6 mouse cellular contexts compared by ENCODE assay signal in genomic region chr16:58459966-58460365, GRCm38 (mm10). TPM values are rescaled to one million over a fixed set of nuclear protein-coding genes. Genes with fewer than 3 reads are reported as not detected.
DNase-seq lines count a peak whose midpoint lies in the region; ATAC-seq and TF ChIP-seq lines count a peak whose summit lies in the region.
"Not testable (repeated sequence)": the region's sequence is repeated elsewhere in the genome, so short reads cannot be mapped to it uniquely, and the experiment has no call there.

No protein-coding gene starts in this region.

- not testable (repeated sequence) for H3K9me3 ChIP-seq in heart, embryonic 13.5 days; heart, postnatal 0 days (replicated peaks; ENCODE audit: control insufficient read depth, low read length); liver, embryonic 11.5 days (ENCODE audit: control insufficient read depth, low read length); liver, embryonic 15.5 days (replicated peaks); midbrain, embryonic 10.5 days (replicated peaks)

- not testable (repeated sequence) for H3K27me3 ChIP-seq in heart, embryonic 13.5 days (replicated peaks); heart, postnatal 0 days (ENCODE audit: control insufficient read depth, insufficient read depth, low read length); liver, embryonic 11.5 days (replicated peaks; ENCODE audit: control insufficient read depth, insufficient read depth, low read length); liver, embryonic 15.5 days; midbrain, embryonic 10.5 days (ENCODE audit: low read depth, poor library complexity, severe bottlenecking)

- not testable (repeated sequence) for ATAC-seq in heart, embryonic 13.5 days (ENCODE audit: extremely low read depth, insufficient number of reproducible peaks, low FRiP score, low TSS enrichment); liver, embryonic 15.5 days (ENCODE audit: insufficient read depth)
- peak; percentile 81 for ATAC-seq in heart, postnatal 0 days (ENCODE audit: insufficient read depth, low read depth)
- 0 out of 2 replicates have a peak, but pooled peaks have one; percentile 23 for ATAC-seq in liver, embryonic 11.5 days (replicated peaks; ENCODE audit: low FRiP score)

- H3K9ac ChIP-seq in heart, embryonic 13.5 days: peak overlapping the region; percentile 67; the same call in 1 of the 2 replicates
- H3K9ac ChIP-seq in heart, postnatal 0 days (replicated peaks; ENCODE audit: low read depth, low read length); liver, embryonic 15.5 days: not testable (repeated sequence)
- H3K9ac ChIP-seq in liver, embryonic 11.5 days (ENCODE audit: low read depth, low read length): peak overlapping the region; percentile 35; the same call in 1 of the 2 replicates

- peaks cover 84% of the 10 kb centered on the region for H3K36me3 ChIP-seq in heart, embryonic 13.5 days
- H3K36me3 ChIP-seq in heart, postnatal 0 days (replicated peaks; ENCODE audit: control insufficient read depth, insufficient read depth, low read length): peaks cover 53% of the 10 kb centered on the region
- not testable (repeated sequence) for H3K36me3 ChIP-seq in liver, embryonic 11.5 days (ENCODE audit: control insufficient read depth, insufficient read depth, low read length); liver, embryonic 15.5 days (replicated peaks)
- peaks cover 91% of the 10 kb centered on the region for H3K36me3 ChIP-seq in midbrain, embryonic 10.5 days

- not testable (repeated sequence) for H3K4me3 ChIP-seq in heart, embryonic 13.5 days; heart, postnatal 0 days (ENCODE audit: low read depth, low read length); liver, embryonic 11.5 days (ENCODE audit: low read depth, low read length); liver, embryonic 15.5 days (replicated peaks); midbrain, embryonic 10.5 days

- peak overlapping the region; percentile 91 for H3K27ac ChIP-seq in heart, embryonic 13.5 days (replicated peaks)
- H3K27ac ChIP-seq in heart, postnatal 0 days (ENCODE audit: low read depth): peak overlapping the region; percentile 78
- 0 out of 2 replicates have a peak overlapping the region, but pooled peaks have one; percentile 6 for H3K27ac ChIP-seq in liver, embryonic 11.5 days (ENCODE audit: low read depth, low read length)
- H3K27ac ChIP-seq in liver, embryonic 15.5 days (replicated peaks): peak overlapping the region; percentile 57; the same call in 1 of the 2 replicates
- H3K27ac ChIP-seq in midbrain, embryonic 10.5 days (replicated peaks): peak overlapping the region; percentile 28; the same call in 1 of the 2 replicates

- not testable (repeated sequence) for TF ChIP-seq CTCF in heart, postnatal 0 days (IDR thresholded peaks at IDR 0.05; ENCODE audit: low read depth)

- DNase-seq in heart, adult 8-10 months (ENCODE audit: low spot score): peak; percentile 41
- DNase-seq in heart, postnatal 0 days (ENCODE audit: low spot score): peak; percentile 34
- DNase-seq in liver, embryonic 11.5 days (ENCODE audit: low spot score); midbrain, embryonic 10.5 days (ENCODE audit: low spot score): not testable (repeated sequence)

- WGBS in heart, embryonic 13.5 days: 18% methylated on average over 3 of the region's 3 CpGs
- 16% methylated on average over 3 of the region's 3 CpGs for WGBS in heart, postnatal 0 days
- 22% methylated on average over 3 of the region's 3 CpGs for WGBS in liver, embryonic 11.5 days
- WGBS in liver, embryonic 15.5 days (ENCODE audit: insufficient replicate concordance): 38% methylated on average over 3 of the region's 3 CpGs
- 71% methylated on average over 3 of the region's 3 CpGs for WGBS in midbrain, embryonic 10.5 days

- TF ChIP-seq EP300 in heart, postnatal 0 days (IDR thresholded peaks at IDR 0.05; ENCODE audit: low read depth): not testable (repeated sequence)

- peak overlapping the region; percentile 54 for H3K4me2 ChIP-seq in heart, embryonic 13.5 days
- H3K4me2 ChIP-seq in heart, postnatal 0 days (ENCODE audit: low read depth, low read length): not testable (repeated sequence)
- H3K4me2 ChIP-seq in liver, embryonic 11.5 days: peak overlapping the region; percentile 40; the same call in 1 of the 2 replicates
- peak overlapping the region; percentile 0; the same call in 1 of the 2 replicates for H3K4me2 ChIP-seq in liver, embryonic 15.5 days

- H3K4me1 ChIP-seq in heart, embryonic 13.5 days: peaks cover 34% of the 10 kb centered on the region
- not testable (repeated sequence) for H3K4me1 ChIP-seq in heart, postnatal 0 days (ENCODE audit: control insufficient read depth, insufficient read depth); midbrain, embryonic 10.5 days
- peaks cover 27% of the 10 kb centered on the region for H3K4me1 ChIP-seq in liver, embryonic 11.5 days (replicated peaks; ENCODE audit: control insufficient read depth, insufficient read depth, low read length)
- peaks cover 54% of the 10 kb centered on the region for H3K4me1 ChIP-seq in liver, embryonic 15.5 days (replicated peaks)

RNA-seq across cellular contexts. Expression of gene Dcbld2, which starts 51.7 kb away (rescaled TPM):
- total RNA-seq in heart, adult 8-10 months (2022): 10 to 100 TPM; 13.2 to 14.4 (median 14.1) TPM
- polyA plus RNA-seq in heart, embryonic 13.5 days (2015; fragmentation: Nextera tagmentation; extraction: Ambion mirVana): 8.0 and 8.5 TPM in 2 replicates
- total RNA-seq in heart, postnatal 0 days (2014; rRNA removed; ENCODE audit: low replicate concordance): 26.5 and 38.4 TPM in 2 replicates
- polyA plus RNA-seq in heart, postnatal 0 days (2015; fragmentation: Nextera tagmentation; extraction: Ambion mirVana): 3.9 and 4.1 TPM in 2 replicates
- 9.1 and 9.4 TPM in 2 replicates for polyA plus RNA-seq in liver, embryonic 11.5 days (2014; fragmentation: Nextera tagmentation; extraction: Ambion mirVana)
- 0.76 and 1.2 TPM in 2 replicates for polyA plus RNA-seq in liver, embryonic 15.5 days (2015; fragmentation: Nextera tagmentation; extraction: Ambion mirVana)
- 6.5 and 7.5 TPM in 2 replicates for polyA plus RNA-seq in midbrain, embryonic 10.5 days (2016; fragmentation: Nextera tagmentation; extraction: Ambion mirVana)

Comparison
In these comparisons a context has a peak if more than half of its experiments do, and no peak if none do; other contexts are left out.
1. H3K27ac ChIP-seq: peak in every context shown above with its lines; median percentile 91 in heart, embryonic 13.5 days; 78 in heart, postnatal 0 days; 57 in liver, embryonic 15.5 days; 28 in midbrain, embryonic 10.5 days; 6 in liver, embryonic 11.5 days.